Mouse (Mus musculus) neutrophil, adult 5-6 weeks (primary cell): ENCODE results near the gene Tbc1d30. TPM values are rescaled to one million over a fixed set of nuclear protein-coding genes. Genes with fewer than 3 reads are reported as not detected.
A peak's percentile ranks its signal among the peaks of the same experiment; 100 is the strongest.

Source experiments
- ATAC-seq: fragments of 151-379, 151-347 bp; 2 replicates; pipeline ENCODE4 v1.8.0; 2017; ENCODE audit warnings: mild to moderate bottlenecking, moderate TSS enrichment; ENCODE audit not compliant: insufficient number of reproducible peaks, poor library complexity, low FRiP score, severe bottlenecking; ENCODE audit errors: extremely low read depth
- total RNA-seq: library from RNA; stranded (forward); fragments of 200-1000 nt; gene quantifications from 2 replicates; pipeline ENCODE4 v1.2.3, GENCODE M21; 2017

Tbc1d30 gene
- total RNA-seq, 1 experiment from 2014 or later: 0.93 TPM

DNA sequence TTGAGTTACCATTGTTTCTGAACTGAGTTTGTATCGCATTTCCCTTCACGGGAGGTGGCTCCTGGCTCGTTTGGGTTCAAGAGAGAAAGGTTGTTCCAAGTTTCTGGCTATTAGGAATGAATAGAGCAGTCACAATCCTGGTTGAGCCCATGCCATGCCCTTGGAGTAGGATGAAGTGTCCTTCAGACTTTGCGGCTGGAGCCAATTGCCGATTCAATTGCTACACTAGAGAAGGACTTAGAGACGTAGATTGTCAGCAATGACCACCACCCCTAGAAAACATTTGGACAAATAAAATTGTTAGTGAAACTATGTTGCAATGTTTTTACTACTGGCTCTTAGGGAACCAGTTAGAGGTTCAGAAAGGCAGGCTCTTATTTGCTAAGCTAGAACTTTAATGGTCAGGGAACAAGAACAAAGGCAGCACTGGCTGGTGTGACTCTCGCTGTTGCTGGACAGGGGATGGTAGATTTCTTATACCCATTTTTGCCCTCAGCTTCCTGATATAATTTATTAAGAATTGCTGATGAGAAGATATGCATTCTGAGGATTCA lies 32.6 kb downstream of the Tbc1d30 start:
- ATAC-seq: no peak

DNA sequence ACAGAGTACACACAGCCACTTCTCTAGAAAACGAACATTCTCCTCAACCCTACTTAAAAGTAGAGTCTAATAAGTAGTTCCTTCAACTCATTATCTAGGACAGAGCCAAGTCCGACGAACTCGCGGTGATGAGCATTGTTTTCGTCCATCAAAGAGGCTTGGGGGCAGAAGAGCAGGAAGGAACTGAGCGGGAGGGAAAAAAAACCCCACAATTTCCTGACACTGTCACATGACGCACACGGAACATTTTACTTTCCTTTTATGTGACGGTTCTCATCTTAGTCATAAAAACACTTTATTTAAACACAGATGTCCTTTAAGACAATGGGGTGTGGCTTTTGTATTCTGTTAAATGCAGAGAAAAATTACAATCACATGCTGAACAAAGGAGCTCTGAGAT lies 34.7 kb downstream of the Tbc1d30 start:
- ATAC-seq: peak; percentile 41; the same call in 1 of the 2 replicates

DNA sequence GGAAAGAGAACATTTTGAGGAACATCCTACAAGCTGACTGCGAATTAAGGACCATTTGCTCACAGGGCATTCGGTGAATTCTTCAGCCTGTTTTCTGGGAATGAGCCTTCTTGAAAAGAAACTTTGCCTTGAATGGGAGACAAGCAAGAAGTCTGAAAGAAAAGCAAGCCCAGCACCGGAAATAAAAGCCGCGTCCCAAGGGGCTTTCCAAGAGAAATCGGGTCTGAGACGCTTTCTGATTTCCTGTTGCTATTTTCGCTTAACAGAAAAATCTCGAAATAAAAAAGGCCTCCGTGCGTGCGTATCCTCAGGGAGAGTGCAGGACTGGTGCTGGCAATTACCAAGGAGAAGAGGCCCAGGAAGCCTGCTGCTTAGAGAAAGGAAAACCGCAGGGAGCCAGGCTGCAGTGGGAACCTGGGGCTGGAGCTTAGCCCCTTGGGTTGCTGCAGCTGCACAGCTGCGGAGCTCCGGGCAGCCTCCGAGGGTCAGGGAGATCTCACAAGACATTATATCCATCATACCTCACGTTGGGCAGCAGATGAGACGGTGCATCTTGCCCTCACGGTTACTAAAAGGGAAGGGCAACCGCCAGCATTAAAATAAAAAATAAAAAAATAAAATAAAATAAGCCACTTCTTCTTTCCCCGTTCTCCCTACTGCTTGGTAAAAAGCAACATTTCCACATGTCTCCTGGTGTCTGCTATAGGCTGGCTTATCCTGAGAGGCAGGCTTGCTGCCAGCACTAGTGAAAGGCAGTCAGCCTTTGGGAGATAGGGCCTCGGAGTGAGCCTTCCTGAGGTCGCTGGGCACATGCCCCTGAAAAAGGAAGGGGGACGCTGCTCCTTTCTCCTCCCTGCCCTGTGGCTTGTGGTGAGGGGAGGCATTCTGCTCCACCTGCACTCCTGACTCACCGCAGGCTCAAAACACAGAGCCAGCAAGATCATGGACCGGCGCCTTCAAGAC lies 35.5 kb downstream of the Tbc1d30 start:
- no peak for ATAC-seq

DNA sequence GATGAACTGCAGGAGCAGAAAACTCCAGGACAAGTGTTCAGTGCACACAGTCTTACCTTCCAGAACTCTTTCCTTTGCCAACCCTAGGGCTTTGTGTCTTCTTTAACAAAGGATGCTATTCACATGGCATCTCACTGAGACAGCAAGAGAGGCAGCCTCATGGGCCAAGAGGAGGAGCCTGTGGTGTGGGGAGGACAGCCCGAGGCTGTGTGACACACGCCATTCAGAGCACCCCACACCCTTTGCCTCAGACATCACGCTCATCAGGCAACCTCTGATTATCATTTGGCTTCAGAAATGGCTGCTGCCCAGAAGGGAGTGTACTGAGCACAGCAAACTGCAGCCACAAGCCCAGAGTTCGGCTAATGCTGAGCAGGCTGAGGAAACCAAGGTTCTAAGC lies 36.9 kb downstream of the Tbc1d30 start:
- no peak for ATAC-seq

DNA sequence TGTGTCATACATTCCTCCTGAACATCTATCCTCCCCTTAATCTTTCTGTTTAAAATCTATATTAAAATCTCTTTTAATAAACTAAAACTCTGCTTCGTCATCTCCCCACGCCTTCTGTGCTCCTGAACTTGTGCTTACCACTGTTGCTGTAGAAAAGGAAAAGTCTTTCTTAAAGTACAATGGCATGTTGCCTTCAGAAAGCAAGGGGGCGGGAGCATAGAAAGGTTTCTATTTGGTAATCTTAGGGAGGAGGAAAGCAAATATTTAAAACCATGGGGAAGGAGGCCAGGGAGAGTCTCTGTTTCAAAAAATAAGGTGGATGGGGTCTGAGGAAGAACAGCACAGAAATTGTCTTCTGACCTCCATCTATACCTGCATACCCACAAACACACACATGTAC lies 38.0 kb downstream of the Tbc1d30 start:
- ATAC-seq: no peak

GRCm38 (mm10) chr10:121310511-121311221 lies 40.4 kb downstream of the Tbc1d30 start:
- no peak for ATAC-seq

- no peak; the same call in 1 of the 2 replicates for ATAC-seq
Measured at GRCm38 (mm10) chr10:121309801-121310510, 41.1 kb downstream of the Tbc1d30 start.

DNA sequence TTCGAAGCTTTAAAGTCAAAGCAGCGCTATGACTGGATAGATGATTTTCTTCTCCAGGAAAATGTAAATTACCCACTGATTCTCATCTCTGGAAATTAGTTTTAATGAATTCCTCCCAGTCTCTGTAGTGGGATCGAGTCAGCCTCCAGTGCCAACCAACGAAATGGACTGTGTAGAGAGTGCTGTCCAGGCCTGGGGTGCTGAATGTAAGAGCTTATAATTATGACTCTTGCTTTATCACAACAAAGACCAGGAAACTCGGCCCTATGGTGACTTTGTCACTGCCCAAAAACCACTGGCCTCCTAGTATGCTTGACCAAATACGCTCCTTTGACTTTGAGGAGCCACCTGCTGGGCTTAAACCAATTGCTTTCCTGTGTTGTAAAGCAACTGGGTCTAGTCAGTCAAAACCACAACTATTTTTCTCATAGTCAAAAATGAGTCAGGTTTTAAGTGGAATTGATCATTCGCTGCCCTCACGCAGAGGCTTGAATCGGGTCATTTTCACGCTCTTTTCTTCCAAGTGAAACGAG lies 41.9 kb downstream of the Tbc1d30 start:
- ATAC-seq: no peak

GRCm38 (mm10) chr10:121305441-121305840 lies 45.6 kb downstream of the Tbc1d30 start:
- ATAC-seq: peak; percentile 4; the same call in 1 of the 2 replicates

DNA sequence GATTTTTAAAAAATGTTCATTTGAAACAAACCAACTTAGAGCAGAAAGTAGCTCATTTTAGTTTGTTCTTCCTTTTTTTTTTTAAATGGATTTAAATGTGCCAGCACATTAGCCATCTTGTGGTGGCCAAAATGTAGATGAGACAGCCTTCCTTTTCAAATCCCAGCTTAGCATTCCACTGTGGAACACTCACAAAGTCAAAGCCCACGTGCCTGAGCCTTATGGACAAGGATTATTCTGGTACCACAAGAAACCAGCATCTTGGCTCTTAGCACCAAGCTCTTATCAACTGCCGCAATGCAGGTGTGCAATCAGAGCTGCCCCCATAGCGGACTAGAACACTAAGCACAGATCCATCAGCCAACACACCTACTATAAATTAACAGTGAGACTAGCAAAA lies 47.5 kb downstream of the Tbc1d30 start:
- ATAC-seq: no peak

- no peak for ATAC-seq
Measured at GRCm38 (mm10) chr10:121301868-121302267, 49.2 kb downstream of the Tbc1d30 start.

- ATAC-seq: no peak
Measured at GRCm38 (mm10) chr10:121300659-121301058, 50.4 kb downstream of the Tbc1d30 start.

GRCm38 (mm10) chr10:121297054-121297701 lies 53.9 kb downstream of the Tbc1d30 start:
- ATAC-seq: no peak; the same call in 1 of the 2 replicates

- no peak for ATAC-seq
Measured at GRCm38 (mm10) chr10:121294471-121294870, 56.6 kb downstream of the Tbc1d30 start.

DNA sequence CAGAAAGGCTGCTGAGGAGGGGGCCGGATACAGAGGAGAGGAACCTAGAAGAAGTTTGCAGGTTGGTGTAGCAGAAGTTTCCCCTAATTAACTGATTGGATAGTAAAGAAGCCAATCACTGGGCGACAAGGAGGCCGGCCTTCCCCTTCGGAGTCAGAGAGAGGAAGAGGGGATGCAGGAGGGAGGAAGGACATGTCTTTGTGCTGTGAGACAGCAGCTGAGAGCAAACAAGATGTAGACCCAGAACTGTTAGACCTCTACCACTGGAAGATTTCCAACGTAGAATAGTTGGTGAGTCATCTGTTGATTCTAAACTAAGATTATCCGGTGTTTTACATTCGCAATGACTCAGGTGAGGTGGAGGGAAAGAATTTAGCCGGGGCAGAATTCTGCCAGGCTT lies 57.2 kb downstream of the Tbc1d30 start:
- ATAC-seq: no peak

GRCm38 (mm10) chr10:121291272-121291917 lies 59.7 kb downstream of the Tbc1d30 start:
- no peak for ATAC-seq

- no peak for ATAC-seq
Measured at GRCm38 (mm10) chr10:121290682-121291078, 60.4 kb downstream of the Tbc1d30 start.
